Mouse (Mus musculus) heart, postnatal 36 days (tissue): ENCODE results near the gene Chst4. TPM values are rescaled to one million over a fixed set of nuclear protein-coding genes. Genes with fewer than 3 reads are reported as not detected.
A peak's percentile ranks its signal among the peaks of the same experiment; 100 is the strongest.
"Not testable (repeated sequence)": the region's sequence is repeated elsewhere in the genome, so short reads cannot be mapped to it uniquely, and the experiment has no call there.

Experiments used
- DNase-seq, 2 experiments: peaks; one replicate each; pipeline ENCODE4 v3.0.0; 2021 to 2022
- intact Hi-C: fragments of 180-260 bp; cut with DNase I; formaldehyde crosslinking; loops from one replicate; pipeline ENCODE4 v1.15.1; 2025
- total RNA-seq, 2 experiments: library from RNA; stranded (reverse); gene quantifications; 2 replicates each; pipeline ENCODE4 v1.2.3; 2021

Gene Chst4
- 1 to 10 TPM; 3.3 to 7.0 TPM for total RNA-seq

GRCm38 (mm10) chr8:110039659-110040058, at the start of gene Chst4:
Gene Chst4 (minus strand): TSS chr8:110039740.
- intact Hi-C loops, result no loop called here
- no peak for DNase-seq

GRCm38 (mm10) chr8:110082416-110083105, 43.0 kb upstream of the Chst4 start:
- intact Hi-C loops, result no loop called here
- DNase-seq, result no peak

DNA sequence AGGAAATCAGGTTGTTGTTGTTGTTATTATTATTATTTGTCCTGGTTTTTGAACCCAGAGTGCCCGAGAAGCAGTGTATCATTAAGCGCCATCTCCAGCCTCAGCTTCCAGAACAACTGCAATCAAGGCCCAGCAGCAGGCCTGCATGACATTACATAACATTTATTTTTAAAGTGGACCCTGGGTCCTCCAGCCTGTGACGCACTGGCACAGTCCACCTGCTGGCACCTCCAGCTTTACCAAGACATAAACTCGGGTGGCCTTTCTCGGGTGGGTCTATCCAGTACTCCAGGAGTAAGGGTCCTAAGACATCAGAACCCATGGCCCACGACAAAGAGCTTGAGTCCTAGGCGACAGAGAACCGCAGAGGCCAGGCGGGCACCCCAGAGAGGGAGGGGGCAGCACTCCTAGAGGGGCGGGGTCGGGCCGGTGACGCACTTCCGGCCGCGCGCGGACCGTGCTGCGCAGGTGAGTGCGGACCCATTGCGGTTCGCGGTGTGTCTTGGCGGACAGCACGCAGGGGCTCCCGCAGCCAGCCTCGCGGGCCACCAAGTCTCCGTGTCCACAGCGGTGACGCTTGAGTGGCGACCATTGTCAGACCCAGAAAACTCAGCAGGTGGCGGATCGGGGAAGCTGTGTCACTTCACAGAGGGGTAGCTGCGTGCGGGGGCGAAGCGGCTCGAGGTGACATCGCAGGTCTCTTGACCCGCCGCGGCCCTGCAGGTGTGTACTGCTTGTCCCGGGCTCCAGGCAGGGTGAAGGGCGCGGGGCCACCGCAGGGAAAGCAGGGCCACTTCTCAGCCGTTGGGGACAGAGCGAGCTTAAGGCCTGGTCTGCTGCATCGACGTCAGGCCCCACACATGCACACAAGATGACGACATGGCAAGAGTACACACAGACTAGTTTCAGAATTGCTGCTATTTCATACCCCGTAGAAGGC, 40.0 kb upstream of the Chst4 start, which contains the start of gene Zfp612:
TSS of gene Zfp612 (plus strand) at position 465 of the 940 bp plus-strand sequence.
- intact Hi-C loops, result loop anchor here (10.0 kb wide), 1 partner anchor 225 kb away; no protein-coding TSS in a partner anchor
- DNase-seq, result peak; percentile 48 to 54

DNA sequence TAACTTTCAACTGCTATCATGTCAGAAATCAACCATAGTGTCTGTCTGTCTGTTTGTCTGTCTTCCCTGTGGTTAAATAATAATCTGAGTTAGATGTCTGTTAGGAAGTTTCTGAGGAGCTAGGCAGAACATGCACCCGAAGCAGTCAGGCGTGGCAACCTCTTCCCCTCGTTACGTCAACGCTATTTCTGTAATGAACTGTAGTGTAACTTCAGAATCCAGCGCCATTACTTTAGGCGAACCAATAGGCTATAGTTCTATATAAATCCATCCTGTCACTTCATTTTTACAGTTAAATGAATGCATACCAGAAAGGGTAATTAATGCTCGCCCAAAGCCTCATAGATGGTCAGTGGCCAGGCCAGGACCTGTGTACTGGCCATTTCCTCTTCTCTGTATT, 35.0 kb upstream of the Chst4 start:
- intact Hi-C loops, result loop anchor here (10.0 kb wide), 1 partner anchor 220 kb away; no protein-coding TSS in a partner anchor
- no peak for DNase-seq

- intact Hi-C loops, result loop anchor here (1.0 to 10.0 kb wide), 3 partner anchors 60 to 217 kb away; no protein-coding TSS in a partner anchor
- peak; percentile 47 to 51 for DNase-seq
Measured at GRCm38 (mm10) chr8:110071600-110071999, 32.1 kb upstream of the Chst4 start.

- DNase-seq, result no peak
- intact Hi-C loops, result loop anchor here (10.0 kb wide), 1 partner anchor 215 kb away; no protein-coding TSS in a partner anchor
Measured at GRCm38 (mm10) chr8:110069706-110070105, 30.2 kb upstream of the Chst4 start.

- DNase-seq, result no peak
- intact Hi-C loops, result no loop called here
Measured at GRCm38 (mm10) chr8:110065676-110066075, 26.1 kb upstream of the Chst4 start.

- DNase-seq, result no peak
- intact Hi-C loops, result no loop called here
Measured at GRCm38 (mm10) chr8:110064606-110065365, 25.2 kb upstream of the Chst4 start.

DNA sequence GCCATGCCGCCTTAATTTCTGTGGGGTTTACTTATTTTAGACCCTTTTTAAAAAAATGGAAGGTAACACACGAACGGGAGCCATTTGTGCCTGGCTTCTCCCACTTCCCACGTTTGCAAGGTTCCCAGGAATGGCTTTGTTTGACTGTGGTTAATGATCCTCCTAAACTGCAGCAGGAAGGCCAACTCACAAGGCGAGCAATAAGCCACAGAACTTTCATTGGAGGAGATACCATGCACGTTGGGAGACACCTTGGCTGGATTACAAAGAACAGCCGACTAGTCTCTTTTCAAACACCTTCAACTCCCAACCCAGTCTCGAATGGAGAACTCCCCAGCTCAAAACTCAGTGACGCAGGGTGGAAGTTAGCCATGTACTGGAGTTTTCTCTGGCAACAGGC, 24.6 kb upstream of the Chst4 start:
- DNase-seq, result no peak
- intact Hi-C loops, result no loop called here

DNA sequence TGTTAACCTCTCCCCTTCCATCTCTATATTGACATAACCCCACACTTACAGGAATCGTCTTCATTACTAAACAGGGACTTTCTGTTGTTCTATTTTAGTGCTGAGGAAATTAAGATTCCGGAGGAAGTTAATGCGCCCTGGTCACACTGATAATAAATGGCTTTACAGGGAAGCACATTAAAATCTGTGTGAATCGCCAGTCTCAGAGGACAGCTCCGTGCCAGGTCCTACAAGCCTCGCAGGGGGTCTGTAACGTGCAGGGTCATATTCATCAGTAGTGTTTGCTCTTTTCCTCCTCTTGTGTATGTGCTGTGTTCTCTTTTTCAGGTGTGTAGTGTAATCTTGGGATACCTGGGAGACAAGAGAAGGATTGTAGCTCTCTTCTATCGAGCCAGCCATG, 18.7 kb upstream of the Chst4 start:
- DNase-seq, result no peak
- intact Hi-C loops, result no loop called here

DNA sequence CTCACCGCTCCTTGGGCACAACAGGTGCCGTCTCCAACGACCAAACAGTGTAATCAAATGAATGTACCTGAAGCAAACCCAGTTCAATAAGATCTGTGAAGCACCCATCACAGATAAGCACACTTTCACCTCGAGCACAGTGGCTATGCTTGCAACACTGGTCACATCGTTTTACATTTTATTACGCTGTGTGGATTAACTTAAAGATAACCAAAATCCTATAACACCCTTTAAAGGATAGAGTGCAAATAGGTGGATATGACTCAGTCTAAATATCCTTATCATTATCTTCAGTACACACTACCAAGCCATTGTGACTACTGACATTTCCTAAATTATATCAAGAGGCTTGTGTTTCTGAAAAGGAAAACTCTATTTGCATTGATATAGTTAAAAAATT, 11.7 kb upstream of the Chst4 start:
- no peak for DNase-seq
- intact Hi-C loops, result no loop called here

DNA sequence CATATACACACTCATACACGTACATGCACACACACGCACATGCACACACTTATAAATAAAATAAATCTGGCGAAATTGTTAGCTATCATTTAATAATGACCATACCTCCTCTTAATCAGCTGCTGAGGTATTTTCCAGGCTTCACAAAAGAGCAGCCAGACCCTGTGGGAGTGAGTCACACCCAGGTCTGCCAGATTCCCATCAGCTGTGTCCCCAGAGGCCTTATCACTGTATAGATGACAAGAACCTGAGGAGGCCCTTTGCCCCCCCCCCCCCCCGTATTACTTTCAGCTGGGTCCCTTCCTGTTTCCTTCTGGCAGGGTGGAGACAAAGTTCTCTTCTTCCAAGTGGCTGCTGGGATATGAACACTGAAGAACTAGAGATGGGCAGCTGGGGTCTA, 969 bp upstream of the Chst4 start:
- intact Hi-C loops, result no loop called here
- no peak for DNase-seq

DNA sequence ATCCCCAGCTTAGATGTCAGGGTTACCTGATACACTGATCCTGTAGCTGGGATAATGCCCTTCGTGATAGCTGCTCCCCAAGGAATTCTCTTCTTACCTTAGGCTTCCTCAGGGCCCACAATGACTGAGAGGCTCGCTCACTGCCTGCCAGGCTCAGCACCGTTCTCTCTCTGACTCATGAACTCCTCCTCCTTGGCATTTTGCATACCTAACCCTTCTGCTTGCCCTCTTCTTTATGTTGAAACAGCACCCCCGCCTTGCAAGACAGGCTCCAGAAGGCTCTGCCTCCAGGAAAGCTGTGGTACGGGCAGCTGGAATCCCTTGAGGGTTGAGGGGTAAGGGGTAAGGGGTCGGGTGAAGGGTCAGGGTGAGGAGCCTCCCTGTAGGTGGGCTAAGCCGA, 324 bp downstream of the Chst4 start:
- no peak for DNase-seq
- intact Hi-C loops, result no loop called here

- DNase-seq, result no peak
Measured at GRCm38 (mm10) chr8:110036156-110036555, 3.4 kb downstream of the Chst4 start.

DNA sequence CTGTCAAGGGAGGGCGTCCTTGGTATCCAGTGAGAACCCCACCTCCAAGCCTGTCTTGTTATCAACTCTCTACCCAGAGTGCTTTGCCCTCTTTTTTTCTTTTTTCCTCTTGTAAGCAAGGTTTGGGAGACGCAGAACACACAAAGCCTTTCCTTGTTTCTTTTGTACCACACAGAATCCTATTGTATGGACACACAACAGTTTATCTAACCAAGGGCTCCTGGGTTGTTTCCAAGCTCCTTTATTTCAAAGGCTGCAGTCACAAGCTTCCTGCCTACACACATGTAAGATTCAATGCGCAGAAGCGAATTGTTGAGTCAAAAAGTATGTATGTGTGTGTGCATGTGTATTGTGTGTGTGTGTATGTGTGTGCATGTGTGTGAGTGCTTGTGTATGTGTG, 5.2 kb downstream of the Chst4 start:
- intact Hi-C loops, result no loop called here
- DNase-seq, result no peak

More at GRCm38 (mm10) chr8:110036156-110036555, 3.4 kb downstream of the Chst4 start:
- intact Hi-C loops, result no loop called here

GRCm38 (mm10) chr8:110033771-110034170, 5.8 kb downstream of the Chst4 start:
- DNase-seq, intact Hi-C loops: not testable (repeated sequence)

GRCm38 (mm10) chr8:110022768-110023344, 16.7 kb downstream of the Chst4 start:
- DNase-seq, result no peak
- intact Hi-C loops, result no loop called here

- DNase-seq, result no peak
- intact Hi-C loops, result no loop called here
Measured at GRCm38 (mm10) chr8:110022081-110022480, 17.5 kb downstream of the Chst4 start.

DNA sequence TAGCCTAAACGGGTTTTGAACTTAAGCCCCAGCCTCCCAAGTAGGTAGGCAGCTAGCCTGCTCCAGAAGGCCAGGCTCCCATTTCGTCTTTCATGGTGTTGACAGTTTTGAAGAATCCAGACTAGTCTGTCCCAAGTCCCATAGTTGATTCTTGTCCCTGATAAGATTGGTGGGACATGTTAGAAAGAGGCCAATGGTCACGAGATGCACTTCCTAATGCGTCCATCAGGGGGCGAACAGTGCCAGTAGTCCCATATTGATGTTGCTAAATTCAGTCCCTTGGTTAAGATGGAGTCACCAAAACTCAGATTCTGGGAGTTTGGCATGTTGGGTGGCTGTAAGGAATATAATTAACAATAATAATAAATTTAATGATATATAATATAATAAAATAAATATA, 28.7 kb downstream of the Chst4 start:
- DNase-seq, result peak; percentile 31 to 50
- intact Hi-C loops, result loop anchor here (1.0 kb wide), 1 partner anchor 60 kb away; no protein-coding TSS in a partner anchor

DNA sequence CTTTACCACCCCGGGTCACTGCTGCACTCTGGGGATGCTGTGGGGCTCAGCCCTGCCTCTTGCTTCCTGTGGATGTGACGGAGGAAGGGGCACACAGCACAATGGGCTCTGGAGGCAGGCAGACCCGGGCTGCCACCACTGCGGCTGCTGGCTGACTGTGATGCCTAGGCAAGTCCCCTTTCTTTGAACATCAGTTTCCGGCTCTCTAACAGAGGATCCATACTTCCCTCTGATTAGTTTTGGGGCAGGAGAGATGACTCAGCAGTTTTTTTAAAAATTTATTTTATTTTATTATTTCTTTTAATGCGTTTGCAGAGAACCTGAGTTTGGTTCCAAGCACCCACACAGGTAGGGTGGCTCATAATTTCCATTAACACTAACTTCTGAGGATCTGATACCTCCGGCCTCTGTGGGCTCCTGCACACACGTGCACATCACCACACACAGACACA, 30.5 kb downstream of the Chst4 start:
- DNase-seq, result no peak
- intact Hi-C loops, result no loop called here
